Mouse (Mus musculus) G1E (cell line): ENCODE results near the gene RPS10-NUDT3.

Experiments used
- GATA1 ChIP-seq: IDR thresholded peaks from 2 replicates; pipeline ENCODE4 v1.6.1; 2012; ENCODE audit warnings: borderline replicate concordance, low read length, inconsistent platforms, mixed read lengths
- POLR2AphosphoS5 ChIP-seq: IDR thresholded peaks from 2 replicates; pipeline ENCODE4 v1.6.1; 2012; ENCODE audit warnings: low read depth, low read length, inconsistent platforms; ENCODE audit not compliant: insufficient replicate concordance

- TF ChIP-seq POLR2AphosphoS5 (no peak), GATA1 (no peak)
Observed at GRCm38 (mm10) chr17:27622611-27623359, 12.2 kb downstream of the RPS10-NUDT3 start.
